Mouse (Mus musculus) lung, postnatal 0 days (tissue): Measurements from ENCODE around the gene Ptpn21.

Source experiments
- CTCF ChIP-seq: IDR thresholded peaks from 2 replicates; pipeline ENCODE4 v1.5.1; 2016; ENCODE audit warnings: antibody characterized with exemption, mild to moderate bottlenecking
- EP300 ChIP-seq: IDR thresholded peaks from 2 replicates; pipeline ENCODE4 v1.6.1; 2016; ENCODE audit warnings: antibody characterized with exemption, mild to moderate bottlenecking, control low read depth

GRCm38 (mm10) chr12:98673879-98674278 lies 63.3 kb downstream of the Ptpn21 start:
- TF ChIP-seq EP300 (no peak), CTCF (0 out of 2 replicates have a peak, but pooled peaks have one; percentile 20)
